Mouse (Mus musculus) heart, embryonic 16.5 days (tissue): ENCODE measurements around the gene Rrp36. TPM values are rescaled to one million over a fixed set of nuclear protein-coding genes. Genes with fewer than 3 reads are reported as not detected.

Source experiments
- ATAC-seq: fragments of 200-750 bp; cut with Nextera tagmentation; replicated peaks from 2 replicates; pipeline ENCODE4 v1.8.0; 2017; ENCODE audit warnings: moderate number of reproducible peaks; ENCODE audit not compliant: insufficient read depth, low FRiP score; ENCODE audit errors: extremely low read depth
- H3K27ac ChIP-seq: fragments of 300-500 bp; sonication (generic); 2 replicates; pipeline ENCODE4 v1.5.1; 2014; ENCODE audit warnings: mild to moderate bottlenecking, low read length, control low read depth, moderate library complexity
- H3K27me3 ChIP-seq: fragments of 300-500 bp; sonication (generic); 2 replicates; pipeline ENCODE4 v1.6.1; 2014; ENCODE audit warnings: low read length, mixed read lengths; ENCODE audit not compliant: control insufficient read depth, insufficient read depth
- H3K36me3 ChIP-seq: fragments of 300-500 bp; sonication (generic); 2 replicates; pipeline ENCODE4 v1.6.1; 2014; ENCODE audit not compliant: control insufficient read depth, insufficient read depth
- H3K4me1 ChIP-seq: fragments of 300-500 bp; sonication (generic); 2 replicates; pipeline ENCODE4 v1.6.1; 2014; ENCODE audit warnings: low read length, mixed read lengths; ENCODE audit not compliant: control insufficient read depth, insufficient read depth
- H3K4me2 ChIP-seq: fragments of 300-500 bp; sonication (generic); 2 replicates; pipeline ENCODE4 v1.6.1; 2014; ENCODE audit warnings: low read depth, mild to moderate bottlenecking, control low read depth, low read length
- H3K4me3 ChIP-seq: fragments of 300-500 bp; sonication (generic); 2 replicates; pipeline ENCODE4 v1.5.1; 2014; ENCODE audit warnings: mild to moderate bottlenecking, control low read depth, low read length
- H3K9ac ChIP-seq: fragments of 300-500 bp; sonication (generic); 2 replicates; pipeline ENCODE4 v1.6.1; 2014; ENCODE audit warnings: low read length, control low read depth
- H3K9me3 ChIP-seq: fragments of 300-500 bp; sonication (generic); replicated peaks from 2 replicates; pipeline ENCODE4 v1.6.1; 2016; ENCODE audit warnings: low read length; ENCODE audit not compliant: control insufficient read depth
- WGBS: fragments of 180-500 bp; shearing (Covaris S2); extraction: QIAGEN DNeasy Blood & Tissue Kit; methylation state at CpG from one replicate; pipeline ENCODE4 v1.1.7; 2014; 5-methylcytosine and 5-hydroxymethylcytosine counted together
- polyA plus RNA-seq: library from polyadenylated mRNA; unstranded; fragments of >200 nt; fragmentation: Nextera tagmentation; extraction: Ambion mirVana; gene quantifications from 2 replicates; pipeline ENCODE4 v1.2.1, GENCODE M21; 2015

Rrp36 gene
- polyA plus RNA-seq, 1 experiment from 2014 or later = 39.7 TPM

- peak overlapping the region; percentile 73 for H3K4me2 ChIP-seq
- no peak for ATAC-seq
- H3K4me3 ChIP-seq = peak overlapping the region; percentile 85
- WGBS = 23% methylated on average over 9 of the region's 9 CpGs
- H3K9ac ChIP-seq = peak overlapping the region; percentile 87
- H3K27ac ChIP-seq = peak overlapping the region; percentile 94
- H3K9me3 ChIP-seq = no peaks in the 10 kb centered on the region
- H3K36me3 ChIP-seq = peaks cover 37% of the 10 kb centered on the region
- H3K4me1 ChIP-seq = peaks cover 36% of the 10 kb centered on the region
- H3K27me3 ChIP-seq = no peaks in the 10 kb centered on the region
Measured at GRCm38 (mm10) chr17:46678911-46679310, 4.8 kb upstream of the Rrp36 start.

DNA sequence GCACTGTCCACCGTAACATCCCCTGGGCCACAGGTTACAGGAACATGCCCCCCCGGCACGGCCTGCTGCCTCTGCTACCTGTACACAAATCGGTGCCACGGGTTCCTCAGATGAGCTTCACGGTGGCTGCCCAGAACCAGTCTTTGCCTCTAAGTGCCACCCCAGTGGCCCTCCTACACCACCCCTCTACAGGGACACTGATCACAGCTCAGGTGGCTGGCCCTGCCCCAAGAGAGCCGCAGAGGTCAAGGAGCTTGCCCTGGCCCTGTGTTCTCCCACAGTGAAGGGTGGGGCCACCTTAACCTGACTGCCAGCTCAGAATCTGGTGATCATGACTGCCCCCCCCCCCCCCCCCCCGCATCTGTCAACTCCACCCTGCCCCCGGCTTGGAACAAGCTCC, 4.3 kb upstream of the Rrp36 start, which contains the start of gene Mea1:
TSS of gene Mea1 (plus strand) at position 378 of the 400 bp plus-strand sequence.
- Histone ChIP-seq H3K27me3 (no peaks in the 10 kb centered on the region), H3K9ac (peak within 1 kb of the TSS; percentile 87), H3K4me3 (peak within 1 kb of the TSS; percentile 85), H3K36me3 (peaks cover 33% of the 10 kb centered on the region), H3K9me3 (no peaks in the 10 kb centered on the region), H3K27ac (peak within 1 kb of the TSS; percentile 94), H3K4me1 (peaks cover 39% of the 10 kb centered on the region), H3K4me2 (peak within 1 kb of the TSS; percentile 73)
- ATAC-seq = no peak
- WGBS = 64% methylated on average over 9 of the region's 9 CpGs

DNA sequence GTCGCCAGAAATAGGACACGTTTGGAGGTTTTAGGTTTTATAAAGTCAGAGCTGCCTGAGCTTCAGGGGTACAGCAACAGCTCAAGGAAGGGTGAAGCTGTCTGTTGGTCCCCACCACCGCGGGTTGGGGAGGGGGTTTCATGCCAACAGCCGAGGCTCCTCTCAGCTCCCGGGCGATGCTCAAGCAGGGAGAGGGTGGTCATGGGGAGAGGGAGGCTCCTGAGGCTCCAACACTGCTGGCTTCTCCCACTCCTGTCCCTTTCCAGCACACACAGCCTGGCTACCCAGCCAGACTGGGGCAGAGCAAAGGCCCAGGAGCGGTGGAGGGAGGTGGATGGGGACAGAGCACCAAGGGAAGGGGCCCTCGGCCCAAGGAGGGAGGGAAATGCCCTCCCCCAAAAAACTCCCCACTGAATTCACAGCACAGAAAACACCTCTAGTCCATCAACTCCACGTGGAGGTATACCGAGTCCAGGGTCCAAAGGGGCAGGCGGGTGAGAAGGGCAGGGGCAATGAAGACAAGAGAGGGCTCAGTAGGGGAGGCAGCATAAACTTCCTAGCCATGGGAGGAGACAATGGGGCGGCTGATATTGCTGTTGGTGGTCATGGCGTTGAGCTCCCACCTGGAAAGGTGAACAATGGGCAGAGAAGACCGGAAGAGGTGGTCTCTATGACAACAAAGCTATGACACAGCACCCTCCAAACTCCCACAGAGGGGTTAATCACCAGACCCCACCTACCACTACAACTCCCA, 555 bp upstream of the Rrp36 start:
- peaks cover 32% of the 10 kb centered on the region for H3K36me3 ChIP-seq
- H3K27ac ChIP-seq = peak overlapping the region; percentile 80
- H3K4me2 ChIP-seq = peak overlapping the region; percentile 93
- H3K4me1 ChIP-seq = peaks cover 35% of the 10 kb centered on the region
- WGBS = 25% methylated on average over 15 of the region's 15 CpGs
- H3K4me3 ChIP-seq = peak overlapping the region; percentile 98
- H3K9ac ChIP-seq = peak overlapping the region; percentile 87
- H3K9me3 ChIP-seq = no peaks in the 10 kb centered on the region
- H3K27me3 ChIP-seq = no peaks in the 10 kb centered on the region
- no peak; the same call in 1 of the 2 replicates for ATAC-seq

DNA sequence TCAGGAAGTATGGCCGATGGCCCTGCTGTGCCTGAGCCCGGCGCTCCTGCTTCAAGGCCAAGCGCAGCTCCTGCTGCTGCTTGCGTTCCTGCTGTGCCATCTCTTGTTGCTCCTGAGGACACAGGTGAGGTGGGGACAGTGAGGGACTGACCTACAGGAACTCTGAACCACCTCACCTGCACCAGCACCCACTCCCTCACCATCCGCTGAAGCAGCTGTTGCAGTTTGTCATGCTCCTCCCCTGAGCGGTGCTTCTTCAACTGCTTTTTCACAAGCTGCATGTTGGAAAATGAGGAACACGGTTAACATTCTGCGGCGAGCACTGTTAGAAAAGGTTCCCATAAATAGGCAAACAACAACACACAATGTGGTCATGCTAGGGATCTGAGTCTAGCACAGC, 4.2 kb downstream of the Rrp36 start:
- ATAC-seq = no peak
- Histone ChIP-seq H3K4me3 (no peak overlapping the region), H3K9me3 (no peaks in the 10 kb centered on the region), H3K27ac (no peak overlapping the region), H3K4me1 (peaks cover 14% of the 10 kb centered on the region), H3K4me2 (no peak overlapping the region), H3K9ac (no peak overlapping the region), H3K36me3 (peaks cover 26% of the 10 kb centered on the region), H3K27me3 (no peaks in the 10 kb centered on the region)
- WGBS = 98% methylated on average over 10 of the region's 10 CpGs

DNA sequence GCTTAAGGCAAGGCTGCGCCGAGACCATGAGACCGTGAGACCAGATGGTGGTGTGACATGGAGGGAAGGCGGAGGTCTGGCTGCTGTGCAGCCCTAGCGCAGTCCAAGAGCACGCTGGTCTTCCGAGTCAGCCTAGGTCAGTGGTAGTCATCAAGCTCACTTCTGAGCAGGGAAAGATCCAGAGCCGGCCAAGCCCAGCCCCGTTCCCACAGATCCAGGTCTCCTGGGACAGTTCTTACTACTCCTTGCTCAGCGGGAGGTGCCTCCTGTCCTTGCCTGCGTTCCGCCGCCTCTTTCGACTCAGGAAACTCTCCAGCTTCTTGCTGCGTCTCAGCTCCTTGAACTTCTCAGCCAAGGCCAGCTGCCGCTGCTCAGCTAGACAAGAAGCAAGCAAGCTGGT, 6.4 kb downstream of the Rrp36 start:
- peak; percentile 56; the same call in 1 of the 2 replicates for ATAC-seq
- Histone ChIP-seq H3K4me3 (no peak overlapping the region), H3K4me1 (no peaks in the 10 kb centered on the region; the same call in 1 of the 2 replicates), H3K4me2 (no peak overlapping the region), H3K27me3 (no peaks in the 10 kb centered on the region), H3K9me3 (no peaks in the 10 kb centered on the region), H3K9ac (no peak overlapping the region), H3K27ac (no peak overlapping the region), H3K36me3 (peaks cover 38% of the 10 kb centered on the region)
- WGBS = 78% methylated on average over 16 of the region's 16 CpGs

- Histone ChIP-seq H3K36me3 (peaks cover 61% of the 10 kb centered on the region), H3K9ac (no peak overlapping the region), H3K9me3 (no peaks in the 10 kb centered on the region), H3K27me3 (no peaks in the 10 kb centered on the region), H3K4me3 (no peak overlapping the region), H3K4me2 (no peak overlapping the region), H3K27ac (no peak overlapping the region), H3K4me1 (no peaks in the 10 kb centered on the region)
- no peak for ATAC-seq
- WGBS = 82% methylated on average over 5 of the region's 5 CpGs
Measured at GRCm38 (mm10) chr17:46662730-46663129, 11.4 kb downstream of the Rrp36 start.

DNA sequence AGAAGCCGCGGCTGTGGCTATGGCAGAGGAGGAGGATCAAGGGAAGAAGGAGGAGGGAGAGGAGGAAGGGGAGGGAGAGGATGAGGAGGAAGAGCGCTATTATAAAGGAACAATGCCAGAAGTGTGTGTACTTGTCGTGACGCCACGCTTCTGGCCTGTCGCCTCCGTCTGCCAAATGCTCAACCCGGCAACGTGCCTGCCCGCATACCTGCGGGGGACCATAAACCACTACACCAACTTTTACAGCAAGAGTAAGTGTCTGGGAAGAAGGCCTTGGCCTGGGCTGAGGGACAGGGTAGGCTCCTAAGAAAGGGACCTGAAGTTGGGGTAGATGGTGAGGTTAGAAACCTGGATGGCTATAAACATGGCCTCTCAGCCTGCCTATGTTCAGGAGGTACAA, 12.2 kb downstream of the Rrp36 start:
- no peak overlapping the region for H3K4me2 ChIP-seq
- peaks cover 63% of the 10 kb centered on the region for H3K36me3 ChIP-seq
- no peaks in the 10 kb centered on the region for H3K9me3 ChIP-seq
- no peak overlapping the region for H3K9ac ChIP-seq
- no peak for ATAC-seq
- H3K27ac ChIP-seq = no peak overlapping the region
- WGBS = 88% methylated on average over 12 of the region's 12 CpGs
- H3K4me1 ChIP-seq = no peaks in the 10 kb centered on the region
- H3K27me3 ChIP-seq = no peaks in the 10 kb centered on the region
- no peak overlapping the region for H3K4me3 ChIP-seq

GRCm38 (mm10) chr17:46661351-46661750, 12.8 kb downstream of the Rrp36 start:
- H3K27ac ChIP-seq = no peak overlapping the region
- H3K4me1 ChIP-seq = no peaks in the 10 kb centered on the region
- H3K27me3 ChIP-seq = no peaks in the 10 kb centered on the region
- 93% methylated on average over 9 of the region's 9 CpGs for WGBS
- peaks cover 66% of the 10 kb centered on the region for H3K36me3 ChIP-seq
- H3K9me3 ChIP-seq = no peaks in the 10 kb centered on the region
- ATAC-seq = no peak
- no peak overlapping the region for H3K9ac ChIP-seq
- H3K4me3 ChIP-seq = no peak overlapping the region
- H3K4me2 ChIP-seq = no peak overlapping the region

DNA sequence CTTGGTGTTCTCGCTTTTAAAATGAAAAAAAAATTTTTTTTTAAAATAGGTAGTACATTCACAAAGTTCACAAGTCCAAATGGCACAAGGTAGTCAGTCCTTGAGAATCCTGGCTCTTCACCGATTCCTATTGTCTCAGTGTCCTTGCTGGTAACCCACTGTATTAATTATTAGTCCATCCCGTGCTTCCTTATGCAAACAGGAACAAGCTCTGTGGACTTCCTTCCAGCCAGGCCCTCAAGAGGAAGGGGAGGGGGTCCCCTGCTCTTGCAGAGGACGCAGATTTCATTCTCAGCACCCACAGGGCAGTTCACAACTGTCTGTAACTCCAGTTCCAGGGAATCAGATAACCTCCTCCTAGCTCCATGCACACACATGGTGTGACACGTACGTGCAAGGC, 18.1 kb downstream of the Rrp36 start:
- no peaks in the 10 kb centered on the region for H3K27me3 ChIP-seq
- H3K4me3 ChIP-seq = no peak overlapping the region
- peaks cover 70% of the 10 kb centered on the region for H3K36me3 ChIP-seq
- ATAC-seq = no peak
- no peak overlapping the region for H3K4me2 ChIP-seq
- H3K9ac ChIP-seq = no peak overlapping the region
- H3K9me3 ChIP-seq = no peaks in the 10 kb centered on the region
- no peak overlapping the region for H3K27ac ChIP-seq
- 78% methylated on average over 6 of the region's 6 CpGs for WGBS
- H3K4me1 ChIP-seq = peaks cover 20% of the 10 kb centered on the region
